Mouse (Mus musculus) urinary bladder, adult 2 months (tissue): ENCODE measurements around the gene Lcat. TPM values are rescaled to one million over a fixed set of nuclear protein-coding genes. Genes with fewer than 3 reads are reported as not detected.

Source experiments
- DNase-seq: peaks from one replicate; pipeline ENCODE4 v3.0.0; 2022; ENCODE audit warnings: low spot score
- polyA plus RNA-seq: library from polyadenylated mRNA; depleted of rRNA; stranded (reverse); fragments of >200 nt; gene quantifications from 2 replicates; pipeline ENCODE4 v1.2.3, GENCODE M21; 2012

The Lcat gene
- polyA plus RNA-seq, 1 experiment: 5.2 TPM

- no peak for DNase-seq
These were observed 6.2 kb upstream of the Lcat start for GRCm38 (mm10) chr8:105949350-105949749.

- DNase-seq: no peak
These were observed 640 bp downstream of the Lcat start for GRCm38 (mm10) chr8:105942542-105942941.

GRCm38 (mm10) chr8:105942026-105942425 lies 1.2 kb downstream of the Lcat start:
- no peak for DNase-seq

- DNase-seq: no peak
These were observed 4.9 kb downstream of the Lcat start, which contains the start of gene Psmb10 for GRCm38 (mm10) chr8:105938306-105938669. Psmb10 (minus strand) TSS chr8:105938444.

GRCm38 (mm10) chr8:105937496-105938305 lies 5.5 kb downstream of the Lcat start:
- peak; percentile 51 for DNase-seq

GRCm38 (mm10) chr8:105936866-105937475 lies 6.2 kb downstream of the Lcat start:
- peak; percentile 78 for DNase-seq

GRCm38 (mm10) chr8:105935863-105936603 lies 7.1 kb downstream of the Lcat start:
- DNase-seq: no peak

GRCm38 (mm10) chr8:105935105-105935504 lies 8.1 kb downstream of the Lcat start:
- no peak for DNase-seq

- DNase-seq: no peak
These were observed 9.4 kb downstream of the Lcat start, which contains the start of gene Ctrl for GRCm38 (mm10) chr8:105933762-105934161. Ctrl (minus strand) TSS chr8:105933862.

- no peak for DNase-seq
These were observed 10.7 kb downstream of the Lcat start for GRCm38 (mm10) chr8:105932525-105932924.

GRCm38 (mm10) chr8:105931271-105931670 lies 11.9 kb downstream of the Lcat start:
- no peak for DNase-seq

- peak; percentile 81 for DNase-seq
These were observed 12.6 kb downstream of the Lcat start for GRCm38 (mm10) chr8:105930602-105931001.

GRCm38 (mm10) chr8:105925123-105925522 lies 18.1 kb downstream of the Lcat start:
- DNase-seq: no peak

- no peak for DNase-seq
These were observed 23.8 kb downstream of the Lcat start for GRCm38 (mm10) chr8:105919390-105919789.

GRCm38 (mm10) chr8:105900941-105901616 lies 42.1 kb downstream of the Lcat start:
- no peak for DNase-seq

- DNase-seq: peak; percentile 96
These were observed 42.8 kb downstream of the Lcat start, which contains the start of gene Pskh1 for GRCm38 (mm10) chr8:105900180-105900940. Pskh1 (plus strand) TSS chr8:105900441.

GRCm38 (mm10) chr8:105897801-105898480 lies 45.2 kb downstream of the Lcat start:
- no peak for DNase-seq

- DNase-seq: no peak
These were observed 49.8 kb downstream of the Lcat start, which contains the start of gene Nrn1l for GRCm38 (mm10) chr8:105893339-105893738. Nrn1l (plus strand) TSS chr8:105893567.

- no peak for DNase-seq
These were observed 50.8 kb downstream of the Lcat start for GRCm38 (mm10) chr8:105892432-105892831.

- no peak for DNase-seq
These were observed 52.3 kb downstream of the Lcat start for GRCm38 (mm10) chr8:105890870-105891269.
